ENCODE assay signal across 14 mouse cellular contexts in the genomic region with DNA sequence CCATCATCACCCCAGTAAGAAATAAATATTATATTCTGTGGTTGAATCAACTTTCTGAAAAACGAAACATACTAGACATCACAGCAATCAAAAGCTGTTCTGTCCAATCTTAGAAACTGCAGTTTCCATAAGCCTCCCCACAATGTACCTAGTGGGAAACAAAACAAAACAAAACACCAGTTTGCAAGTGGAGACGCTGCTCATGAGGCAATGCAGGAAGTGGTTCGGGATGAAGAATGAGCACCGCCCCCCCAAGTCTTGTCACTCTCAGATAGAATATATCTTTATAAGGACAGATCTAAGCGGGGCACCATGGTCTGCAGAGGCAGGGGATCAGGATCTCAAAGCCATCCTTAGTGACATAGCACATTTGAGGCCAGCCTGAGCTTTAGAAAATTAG.
"Had no signal": no experiment of that assay in that cellular context is flagged by ENCODE, and none has a peak within 500 bp of the region (broad histone marks: within the 10 kb centered on the region; RNA-seq: fewer than 3 reads in every experiment).

No protein-coding gene starts in this region.

- H3K36me3 ChIP-seq: liver, embryonic 12.5 days; midbrain, embryonic 13.5 days; midbrain, embryonic 15.5 days; neural tube, embryonic 12.5 days had no signal

- DNase-seq: lung, adult 18-20 months; lung, postnatal 10 days; lung, postnatal 4 days; right cerebral cortex, postnatal 14 days; thymus, adult 18-20 months; thymus, postnatal 14 days; thymus, postnatal 36 days had no signal

- ATAC-seq: liver, embryonic 12.5 days; midbrain, embryonic 13.5 days; midbrain, embryonic 15.5 days had no signal

- H3K4me2 ChIP-seq: limb, embryonic 15.5 days; liver, embryonic 12.5 days; midbrain, embryonic 13.5 days; midbrain, embryonic 15.5 days; neural tube, embryonic 12.5 days had no signal

- H3K9me3 ChIP-seq: limb, embryonic 15.5 days; liver, embryonic 12.5 days; midbrain, embryonic 13.5 days; midbrain, embryonic 15.5 days; neural tube, embryonic 12.5 days had no signal

- H3K9ac ChIP-seq: limb, embryonic 15.5 days; liver, embryonic 12.5 days; liver, embryonic 14.5 days; midbrain, embryonic 13.5 days; midbrain, embryonic 15.5 days; neural tube, embryonic 12.5 days had no signal

- H3K4me3 ChIP-seq: limb, embryonic 15.5 days; liver, embryonic 12.5 days; megakaryocyte, embryonic 14.5 days; midbrain, embryonic 13.5 days; midbrain, embryonic 15.5 days; neural tube, embryonic 12.5 days had no signal

- H3K27ac ChIP-seq: limb, embryonic 15.5 days; liver, embryonic 12.5 days; liver, embryonic 14.5 days; midbrain, embryonic 13.5 days; midbrain, embryonic 15.5 days; neural tube, embryonic 12.5 days had no signal

- H3K27me3 ChIP-seq: limb, embryonic 15.5 days; liver, embryonic 12.5 days; megakaryocyte, embryonic 14.5 days; midbrain, embryonic 13.5 days; midbrain, embryonic 15.5 days; neural tube, embryonic 12.5 days had no signal

- H3K4me1 ChIP-seq: limb, embryonic 15.5 days; liver, embryonic 12.5 days; megakaryocyte, embryonic 14.5 days; midbrain, embryonic 15.5 days; neural tube, embryonic 12.5 days had no signal
